Mouse (Mus musculus) heart, postnatal 10 days (tissue): ENCODE measurements around the gene Bgn. TPM values are rescaled to one million over a fixed set of nuclear protein-coding genes. Genes with fewer than 3 reads are reported as not detected.
A peak's percentile ranks its signal among the peaks of the same experiment; 100 is the strongest.

ENCODE experiments used
- DNase-seq, 2 experiments: peaks; one replicate each; pipeline ENCODE4 v3.0.0; 2021
- intact Hi-C: fragments of 180-260 bp; cut with DNase I; formaldehyde crosslinking; loops from one replicate; pipeline ENCODE4 v1.15.1; 2025
- total RNA-seq, 2 experiments: library from RNA; stranded (reverse); gene quantifications; 2 replicates each; pipeline ENCODE4 v1.2.3; 2021

Bgn gene
- total RNA-seq, 2 experiments from 2014 or later, result 276 to 309 TPM

- no peak for DNase-seq
- intact Hi-C loops, result no loop called here
Observed at GRCm38 (mm10) chrX:73484870-73485269, 1.5 kb downstream of the Bgn start.

DNA sequence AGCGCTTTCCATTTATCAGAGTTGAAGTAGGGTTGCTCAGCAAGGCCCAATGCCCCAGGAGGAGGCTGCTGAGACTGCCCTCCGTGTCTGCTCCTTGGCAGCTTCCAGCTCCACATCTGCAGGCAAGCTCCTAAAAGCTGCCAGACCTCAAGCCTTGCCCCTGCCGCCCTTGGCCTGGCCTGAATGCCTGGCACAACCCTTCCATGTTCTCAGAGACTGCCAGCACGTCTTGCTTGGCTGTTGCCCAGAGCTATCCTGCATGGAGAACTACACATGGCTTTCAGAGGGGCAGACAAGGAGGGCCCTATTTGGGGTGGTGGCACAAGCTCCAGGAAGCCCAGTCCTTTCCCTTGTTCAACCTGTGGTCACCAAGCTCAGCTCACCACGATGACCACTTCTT is 3.5 kb downstream of the Bgn start:
- intact Hi-C loops, result no loop called here
- DNase-seq, result peak in 1 of 2 experiments; percentile 29

DNA sequence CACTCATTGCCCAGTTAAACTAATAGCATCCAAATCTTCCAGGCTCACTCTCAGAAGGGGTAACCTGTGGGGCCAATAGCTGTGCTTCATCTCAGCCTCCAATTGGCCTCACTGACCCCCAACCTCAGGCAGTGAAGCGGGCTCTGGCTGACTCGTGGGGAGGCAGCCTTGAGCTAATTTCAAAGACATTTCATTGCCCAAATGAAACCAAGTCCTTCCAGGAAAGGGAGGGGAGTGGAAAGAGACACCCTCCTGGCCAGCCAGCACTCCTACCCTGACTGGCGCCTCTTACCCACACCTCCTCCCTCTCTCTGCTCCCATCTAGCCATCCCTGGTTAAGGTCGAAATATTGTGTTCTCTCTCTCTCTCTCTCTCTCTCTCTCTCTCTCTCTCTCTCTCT is 6.8 kb downstream of the Bgn start:
- no peak for DNase-seq
- intact Hi-C loops, result loop anchor here (5.0 kb wide), 1 partner anchor 438 kb away; no protein-coding TSS in a partner anchor

GRCm38 (mm10) chrX:73490804-73491203 is 7.4 kb downstream of the Bgn start:
- no peak for DNase-seq
- intact Hi-C loops, result loop anchor here (5.0 kb wide), 1 partner anchor 439 kb away; no protein-coding TSS in a partner anchor

DNA sequence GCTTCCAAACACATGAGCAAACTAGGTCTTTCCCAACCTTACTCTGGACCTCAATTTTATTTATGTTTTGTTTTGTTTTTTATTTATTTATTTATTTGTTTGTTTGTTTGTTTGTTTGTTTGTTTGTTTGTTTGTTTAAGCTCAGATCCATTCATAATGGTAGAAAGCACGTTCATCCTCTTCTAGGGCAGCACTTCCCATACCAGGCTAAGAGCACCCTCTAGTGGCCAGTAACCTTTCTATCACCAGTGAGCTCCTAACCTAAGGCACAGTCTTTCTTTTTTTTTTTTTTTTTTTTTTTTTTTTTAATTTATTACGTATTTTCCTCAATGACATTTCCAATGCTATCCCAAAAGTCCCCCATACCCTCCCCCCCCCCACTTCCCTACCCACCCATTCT is 10.2 kb downstream of the Bgn start:
- peak; percentile 66 to 74 for DNase-seq
- intact Hi-C loops, result loop anchor here (1.0 to 5.0 kb wide), 3 partner anchors 35 to 441 kb away; partner anchors contain the start of gene Haus7

DNA sequence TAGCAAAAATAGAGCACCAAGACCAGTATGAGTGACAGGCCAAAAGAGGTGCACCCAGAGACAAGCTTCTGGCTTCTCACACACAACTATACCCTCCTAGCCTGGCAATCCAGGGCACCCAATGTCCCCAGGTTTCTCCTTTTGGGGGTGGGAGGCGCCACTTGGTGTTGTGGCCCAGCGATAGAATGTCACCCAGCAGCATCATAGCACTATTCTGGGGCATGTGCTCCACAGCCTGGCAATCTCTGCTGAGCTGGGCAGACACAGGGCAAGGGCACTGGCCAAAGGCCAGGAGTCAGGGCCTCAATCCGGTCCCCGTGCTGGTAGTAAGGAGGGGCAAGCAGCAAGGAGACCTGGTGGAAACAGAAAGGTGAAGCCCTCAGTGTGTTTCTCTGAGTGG is 13.3 kb downstream of the Bgn start:
- intact Hi-C loops, result loop anchor here (5.0 kb wide), 1 partner anchor 184 kb away; no protein-coding TSS in a partner anchor

DNA sequence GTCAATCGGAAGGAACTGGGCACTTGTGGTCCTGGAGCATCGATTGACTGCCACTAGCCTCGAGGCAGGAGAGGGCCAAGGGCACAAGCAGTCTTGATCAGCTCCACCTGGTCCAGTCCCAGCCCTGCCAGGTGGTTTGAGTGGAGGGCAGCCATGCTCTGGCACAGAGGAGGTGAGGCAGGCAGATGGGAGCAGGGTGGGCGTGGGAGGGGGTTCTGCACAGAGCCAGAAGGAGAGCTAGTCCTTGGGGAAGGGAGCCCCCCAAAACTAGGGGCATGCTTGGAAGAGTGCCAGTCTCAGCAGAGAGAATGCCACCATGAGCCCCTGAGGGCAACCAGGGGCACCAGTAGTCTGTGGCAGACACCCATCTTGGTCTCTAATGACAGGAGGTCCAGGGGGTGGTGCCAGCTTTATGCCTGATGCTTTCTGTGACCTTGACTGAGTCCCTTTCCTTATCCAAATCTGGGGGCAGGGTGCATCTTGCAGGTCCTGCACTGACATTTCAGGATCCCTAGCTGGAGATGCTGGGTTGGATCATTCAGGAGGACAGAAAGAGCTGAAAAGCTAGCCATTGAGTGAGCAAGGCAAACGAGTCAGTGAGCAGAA is 21.8 kb downstream of the Bgn start:
- no peak for DNase-seq
- intact Hi-C loops, result no loop called here

More for the DNA sequence above, 13.3 kb downstream of the Bgn start:
- peak; percentile 44 to 47 for DNase-seq

DNA sequence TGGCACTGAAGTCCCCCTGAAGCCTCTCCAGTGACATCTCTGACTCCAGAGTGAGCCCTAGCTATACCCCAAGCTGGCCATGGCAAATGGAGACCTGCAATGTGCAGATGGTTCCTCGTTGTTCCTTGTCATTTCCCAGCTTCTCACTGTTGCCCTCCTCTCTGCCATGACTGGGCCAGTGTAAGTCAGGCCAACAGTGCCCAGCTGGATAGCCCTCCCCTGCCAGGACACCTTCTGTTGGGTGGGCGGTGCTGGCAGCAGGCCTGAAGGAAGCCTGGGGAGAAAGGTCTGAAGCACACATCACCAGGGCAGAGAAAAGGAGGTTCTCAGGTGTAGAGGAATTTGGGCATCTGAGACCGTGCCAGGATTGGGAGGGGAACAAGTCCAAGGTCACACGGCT is 23.2 kb downstream of the Bgn start:
- no peak for DNase-seq
- intact Hi-C loops, result no loop called here

DNA sequence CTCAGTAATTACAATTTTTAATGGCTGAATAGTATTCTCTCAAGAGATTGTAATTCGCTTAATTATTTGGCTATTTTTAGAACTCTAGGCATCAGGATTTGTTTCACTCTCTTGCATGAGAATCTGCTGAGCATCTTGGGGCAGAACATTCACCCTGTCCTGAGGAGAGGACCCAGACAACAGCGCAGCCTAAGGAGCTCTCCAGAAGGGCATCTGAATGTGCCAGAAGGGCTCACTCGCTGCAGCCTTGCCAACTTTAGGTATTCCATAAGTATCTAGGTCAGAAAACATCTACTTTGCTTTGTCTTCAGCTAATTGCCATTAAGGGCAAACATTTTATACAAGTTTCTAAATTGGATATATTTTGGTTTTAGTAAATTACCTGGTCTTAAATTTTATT is 25.8 kb downstream of the Bgn start:
- intact Hi-C loops, result no loop called here
- no peak for DNase-seq

DNA sequence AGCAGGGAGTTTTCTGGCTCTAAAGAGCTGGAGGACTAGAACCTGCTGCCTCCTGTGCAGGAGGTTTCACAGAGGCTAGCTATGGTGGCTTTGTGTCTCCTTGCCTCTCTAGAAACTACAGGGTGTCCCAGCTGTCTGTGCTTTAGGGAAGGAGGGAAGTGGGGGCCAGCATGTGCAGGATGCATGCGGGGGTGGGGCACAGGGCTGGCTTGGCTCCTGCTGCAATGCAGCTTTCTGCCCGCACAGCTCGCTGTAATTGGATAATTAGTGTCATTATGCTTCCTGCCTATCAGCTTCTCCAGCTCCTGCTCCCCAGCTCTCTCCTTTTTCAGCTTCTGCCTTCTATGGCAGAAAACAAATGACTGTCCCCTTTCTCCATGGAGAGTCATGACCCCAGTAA is 29.5 kb downstream of the Bgn start:
- intact Hi-C loops, result no loop called here
- no peak for DNase-seq

DNA sequence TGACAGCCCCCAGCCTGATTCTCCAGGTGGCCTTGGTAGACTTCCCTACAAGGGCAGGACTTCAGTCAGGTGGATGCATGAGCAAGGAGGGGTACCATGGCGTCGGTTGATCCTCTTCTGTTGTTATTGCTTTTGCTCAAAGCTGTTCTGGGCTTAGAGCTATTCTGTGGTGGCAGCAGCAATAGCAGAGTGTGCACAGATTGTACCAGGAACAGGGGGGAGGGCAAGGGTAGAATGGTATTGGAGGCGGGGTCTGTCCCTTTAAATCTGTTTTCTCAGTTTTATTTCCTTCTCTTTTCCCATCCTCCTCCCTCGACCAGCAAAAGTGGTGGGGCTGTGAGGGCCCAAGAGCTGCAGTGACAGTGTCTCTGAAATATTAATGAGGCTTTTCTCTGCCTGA is 33.2 kb downstream of the Bgn start:
- intact Hi-C loops, result no loop called here
- no peak for DNase-seq

GRCm38 (mm10) chrX:73517060-73517600 is 33.7 kb downstream of the Bgn start:
- intact Hi-C loops, result no loop called here
- DNase-seq, result no peak

GRCm38 (mm10) chrX:73520692-73521091 is 37.3 kb downstream of the Bgn start:
- intact Hi-C loops, result no loop called here
- no peak for DNase-seq

- intact Hi-C loops, result no loop called here
- DNase-seq, result no peak
Observed at GRCm38 (mm10) chrX:73524318-73525222, 41.2 kb downstream of the Bgn start.

DNA sequence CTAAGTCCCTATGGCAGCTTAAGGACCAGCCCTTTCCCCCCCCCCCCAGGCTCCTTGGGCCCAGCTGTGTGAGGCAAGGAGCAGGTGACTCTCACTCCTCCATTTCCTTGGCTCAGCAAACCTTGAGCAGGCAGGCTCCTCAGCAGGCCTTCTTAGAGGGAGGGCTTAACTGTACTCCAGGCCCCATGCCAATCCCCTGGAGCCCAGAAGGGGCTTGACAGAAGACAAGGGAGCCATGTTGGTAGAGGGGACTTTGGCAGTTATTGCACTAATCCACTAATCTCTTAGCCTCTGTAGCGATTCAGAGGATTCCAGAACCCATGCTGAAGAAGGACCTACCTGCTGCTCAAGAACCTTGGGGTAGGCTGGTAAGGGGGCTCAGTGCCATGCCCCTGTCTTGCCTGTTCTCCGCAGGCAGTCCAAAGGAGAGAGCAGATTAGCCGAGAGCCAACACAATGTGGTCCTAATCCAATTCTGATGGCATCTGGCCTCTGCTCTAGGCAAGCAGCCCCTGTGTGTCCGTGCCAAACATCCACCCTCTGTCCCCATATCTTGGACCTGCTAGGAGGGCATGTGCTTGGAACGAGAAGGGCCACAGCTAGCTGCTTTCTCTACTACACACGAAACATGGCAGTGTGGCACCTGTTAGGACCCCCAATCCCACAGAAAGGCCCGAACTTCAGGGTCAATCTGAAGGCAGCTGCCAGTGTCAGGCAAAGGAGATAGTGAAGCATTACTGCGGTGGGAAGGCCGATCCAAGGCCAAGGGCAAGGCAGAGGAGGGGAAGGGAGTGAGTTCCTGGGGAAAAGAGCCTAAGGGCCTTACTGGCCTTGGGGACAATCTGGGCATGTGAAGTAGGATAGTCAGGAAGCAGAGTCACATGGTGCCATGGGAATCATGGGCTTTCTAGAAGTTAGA is 42.1 kb downstream of the Bgn start:
- intact Hi-C loops, result no loop called here
- DNase-seq, result no peak

GRCm38 (mm10) chrX:73526410-73526887 is 43.0 kb downstream of the Bgn start:
- DNase-seq, result peak; percentile 11 to 15
- intact Hi-C loops, result no loop called here

- intact Hi-C loops, result no loop called here
- DNase-seq, result no peak
Observed at GRCm38 (mm10) chrX:73537875-73538274, 54.5 kb downstream of the Bgn start.

- peak; percentile 11 to 30 for DNase-seq
- intact Hi-C loops, result no loop called here
Observed at GRCm38 (mm10) chrX:73543340-73543739, 59.9 kb downstream of the Bgn start.
